Mouse (Mus musculus) MEL (cell line): ENCODE data around the gene Gm14137.

Experiments
- CTCF ChIP-seq, 3 experiments: IDR thresholded peaks in 2 of 3; conservative IDR thresholded peaks in 1 of 3; 2 replicates each; pipeline ENCODE4 v1.5.1; 2011 to 2012; ENCODE audit warnings: low read length in 3 of 3, low read depth in 2 of 3, mild to moderate bottlenecking in 2 of 3, improper control_type of control experiment in 1 of 3, inconsistent platforms in 1 of 3, mixed read lengths in 1 of 3, moderate library complexity in 1 of 3; ENCODE audit not compliant: control insufficient read depth in 1 of 3, insufficient read depth in 1 of 3, poor library complexity in 1 of 3, severe bottlenecking in 1 of 3
- ETS1 ChIP-seq: IDR thresholded peaks from 2 replicates; pipeline ENCODE4 v1.6.1; 2012; ENCODE audit warnings: low read depth, mild to moderate bottlenecking, inconsistent platforms, low read length, improper control_type of control experiment, moderate library complexity
- ZNF384 ChIP-seq: IDR thresholded peaks from 2 replicates; pipeline ENCODE4 v1.6.1; 2012; ENCODE audit warnings: low read depth, mild to moderate bottlenecking, inconsistent platforms, low read length, improper control_type of control experiment

DNA sequence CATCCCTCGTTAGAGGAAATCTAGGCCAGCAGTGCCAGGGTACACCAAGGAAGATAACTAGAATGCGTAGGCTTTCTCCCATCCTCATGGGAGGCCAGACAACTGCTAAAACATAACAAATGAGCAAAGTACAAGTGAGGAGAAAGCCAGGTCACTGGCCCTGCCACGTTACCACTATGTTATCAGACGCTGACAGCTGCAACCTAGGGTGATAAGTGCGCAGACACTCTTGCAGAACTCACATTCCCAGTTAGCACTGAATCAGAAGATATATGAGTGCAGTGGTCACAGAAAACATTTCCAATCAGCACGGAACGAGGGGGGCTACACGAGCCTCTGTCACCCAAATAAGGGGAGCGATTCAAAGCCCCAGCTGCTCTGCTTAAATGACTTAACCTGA, 18.9 kb upstream of the Gm14137 start:
- TF ChIP-seq CTCF (IDR thresholded peaks at IDR 0.05 in 2 of 3, conservative IDR thresholded peaks at IDR 0.05 in 1 of 3; ENCODE audit: control insufficient read depth in 1 of 3, insufficient read depth in 1 of 3, low read depth in 2 of 3, low read length in 3 of 3, poor library complexity in 1 of 3, severe bottlenecking in 1 of 3) (no peak), ZNF384 (no peak), ETS1 (peak; percentile 97)
